Mouse (Mus musculus) bone marrow macrophage, adult 2 months (primary cell): ENCODE measurements at regions not wholly inside any gene's neighbourhood (a gene's known extent, or its start where the extent isn't known, plus 50 kb on each side); places are given as distances from the start of the nearest gene placed in this dataset.

Experiments
- CTCF ChIP-seq: IDR thresholded peaks from 2 replicates; pipeline ENCODE4 v1.5.1; 2012; ENCODE audit warnings: low read depth, mild to moderate bottlenecking, low read length, moderate library complexity
- POLR2A ChIP-seq: IDR thresholded peaks from 2 replicates; pipeline ENCODE4 v1.6.1; 2012; ENCODE audit warnings: mild to moderate bottlenecking, low read depth, low read length, borderline replicate concordance

- TF ChIP-seq CTCF (no peak), POLR2A (no peak)
These were observed 365.9 kb upstream of the Auts2 start for GRCm38 (mm10) chr5:132909056-132909455.
